Mouse (Mus musculus) gastrocnemius, postnatal 14 days (tissue): ENCODE results near the gene Sh3pxd2a. TPM values are rescaled to one million over a fixed set of nuclear protein-coding genes. Genes with fewer than 3 reads are reported as not detected.

Experiments
- DNase-seq: peaks from one replicate; pipeline ENCODE4 v3.0.0; 2021; ENCODE audit warnings: mixed read lengths
- intact Hi-C: fragments of 180-260 bp; cut with DNase I; formaldehyde crosslinking; loops from one replicate; pipeline ENCODE4 v1.15.1; 2025; ENCODE audit warnings: low total_unique reads
- total RNA-seq, 2 experiments: library from RNA; stranded (reverse); gene quantifications; 2 replicates each; pipeline ENCODE4 v1.2.3; 2021

The Sh3pxd2a gene
- total RNA-seq, 2 experiments from 2014 or later: 50.6 to 58.9 TPM

GRCm38 (mm10) chr19:47232077-47232865, 231.9 kb downstream of the Sh3pxd2a start:
- intact Hi-C loops: no loop called here
- no peak for DNase-seq

- intact Hi-C loops: no loop called here
- no peak for DNase-seq
These were observed 232.8 kb downstream of the Sh3pxd2a start for GRCm38 (mm10) chr19:47231389-47231788.

GRCm38 (mm10) chr19:47230682-47231081, 233.5 kb downstream of the Sh3pxd2a start:
- DNase-seq: peak; percentile 46
- intact Hi-C loops: no loop called here

- intact Hi-C loops: no loop called here
- DNase-seq: peak; percentile 71
These were observed 234.1 kb downstream of the Sh3pxd2a start for GRCm38 (mm10) chr19:47230082-47230481.

GRCm38 (mm10) chr19:47229461-47229860, 234.7 kb downstream of the Sh3pxd2a start:
- intact Hi-C loops: no loop called here
- DNase-seq: peak; percentile 57

GRCm38 (mm10) chr19:47228725-47229252, 235.4 kb downstream of the Sh3pxd2a start:
- peak; percentile 83 for DNase-seq
- intact Hi-C loops: no loop called here

- DNase-seq: no peak
- intact Hi-C loops: no loop called here
These were observed 238.4 kb downstream of the Sh3pxd2a start for GRCm38 (mm10) chr19:47225791-47226190.

GRCm38 (mm10) chr19:47224743-47225142, 239.5 kb downstream of the Sh3pxd2a start:
- intact Hi-C loops: no loop called here
- no peak for DNase-seq

GRCm38 (mm10) chr19:47222841-47223557, 241.2 kb downstream of the Sh3pxd2a start:
- intact Hi-C loops: no loop called here
- no peak for DNase-seq

- intact Hi-C loops: no loop called here
- DNase-seq: peak; percentile 84
These were observed 241.9 kb downstream of the Sh3pxd2a start for GRCm38 (mm10) chr19:47222154-47222840.

GRCm38 (mm10) chr19:47221500-47222153, 242.6 kb downstream of the Sh3pxd2a start:
- DNase-seq: no peak
- intact Hi-C loops: no loop called here

- intact Hi-C loops: no loop called here
- no peak for DNase-seq
These were observed 243.2 kb downstream of the Sh3pxd2a start for GRCm38 (mm10) chr19:47221006-47221405.

GRCm38 (mm10) chr19:47220232-47220631, 244.0 kb downstream of the Sh3pxd2a start:
- no peak for DNase-seq
- intact Hi-C loops: no loop called here

- DNase-seq: no peak
- intact Hi-C loops: no loop called here
These were observed 244.6 kb downstream of the Sh3pxd2a start for GRCm38 (mm10) chr19:47219622-47220021.

GRCm38 (mm10) chr19:47216766-47217165, 247.4 kb downstream of the Sh3pxd2a start:
- DNase-seq: no peak
- intact Hi-C loops: no loop called here

GRCm38 (mm10) chr19:47213470-47213869, 250.7 kb downstream of the Sh3pxd2a start:
- intact Hi-C loops: no loop called here
- DNase-seq: no peak

- intact Hi-C loops: no loop called here
These were observed 251.8 kb downstream of the Sh3pxd2a start for GRCm38 (mm10) chr19:47212401-47212800.

GRCm38 (mm10) chr19:47211609-47212312, 252.4 kb downstream of the Sh3pxd2a start:
- intact Hi-C loops: no loop called here
- DNase-seq: no peak

More at GRCm38 (mm10) chr19:47212401-47212800, 251.8 kb downstream of the Sh3pxd2a start:
- no peak for DNase-seq

GRCm38 (mm10) chr19:47210432-47210831, 253.8 kb downstream of the Sh3pxd2a start:
- intact Hi-C loops: no loop called here
- DNase-seq: no peak
